Mouse (Mus musculus): ENCODE measurements at regions not wholly inside any gene's neighbourhood (a gene's known extent, or its start where the extent isn't known, plus 50 kb on each side); places are given as distances from the start of the nearest gene placed in this dataset.

- no peak for TF ChIP-seq CTCF (IDR thresholded peaks at IDR 0.05; ENCODE audit: control insufficient read depth, insufficient read depth, low read length)
- no peak for TF ChIP-seq POLR2A (IDR thresholded peaks at IDR 0.05; ENCODE audit: borderline replicate concordance, control insufficient read depth, low read depth, low read length)
These were observed 198.4 kb upstream of the Gk2 start for GRCm38 (mm10) chr5:97655266-97655665.

All from bone marrow, adult 2 months (tissue).